Mouse (Mus musculus): ENCODE results near the gene Dnajc17.

The Dnajc17 gene

DNA sequence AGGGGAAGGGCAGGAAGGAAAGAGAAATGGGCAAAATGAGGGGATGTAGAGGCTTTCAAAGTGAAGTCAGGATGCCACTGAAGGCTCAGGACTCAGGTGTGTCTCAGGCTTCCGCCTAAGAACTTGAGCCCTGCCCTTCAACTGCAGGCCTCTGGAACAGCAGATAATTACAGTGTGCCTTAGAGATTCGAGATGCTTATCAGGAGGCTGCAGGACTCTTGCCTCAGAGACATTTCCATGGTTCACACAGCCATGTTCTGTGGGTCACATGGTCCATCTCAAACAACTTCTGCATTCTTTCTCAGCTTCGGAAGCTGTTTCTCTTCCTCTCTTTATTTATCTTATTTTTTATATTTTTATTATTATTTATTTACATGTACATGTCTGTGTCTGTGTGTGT lies 45.5 kb downstream of the Dnajc17 start:
- DNase-seq (ENCODE audit: low spot score), result no peak

DNA sequence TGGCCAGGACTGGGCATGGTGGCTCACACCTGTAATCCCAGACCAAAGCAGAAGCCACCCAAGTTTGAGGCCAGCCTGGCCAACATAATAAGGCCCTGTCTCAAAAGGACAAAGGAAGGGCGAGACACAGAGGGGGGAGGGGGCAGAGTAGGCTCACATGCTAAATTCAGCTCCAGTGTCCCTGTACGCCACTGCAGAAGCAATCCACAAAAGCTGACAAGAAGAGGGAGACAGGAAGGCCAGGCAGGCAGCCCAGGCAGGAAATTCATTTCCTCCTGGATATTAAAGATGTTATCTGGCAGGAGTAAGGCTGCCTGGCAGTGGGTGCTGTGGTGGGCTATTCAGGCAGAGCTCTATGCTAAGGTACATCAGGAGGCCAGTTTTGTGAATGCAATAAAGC lies 47.3 kb downstream of the Dnajc17 start:
- no peak for DNase-seq (ENCODE audit: low spot score)

DNA sequence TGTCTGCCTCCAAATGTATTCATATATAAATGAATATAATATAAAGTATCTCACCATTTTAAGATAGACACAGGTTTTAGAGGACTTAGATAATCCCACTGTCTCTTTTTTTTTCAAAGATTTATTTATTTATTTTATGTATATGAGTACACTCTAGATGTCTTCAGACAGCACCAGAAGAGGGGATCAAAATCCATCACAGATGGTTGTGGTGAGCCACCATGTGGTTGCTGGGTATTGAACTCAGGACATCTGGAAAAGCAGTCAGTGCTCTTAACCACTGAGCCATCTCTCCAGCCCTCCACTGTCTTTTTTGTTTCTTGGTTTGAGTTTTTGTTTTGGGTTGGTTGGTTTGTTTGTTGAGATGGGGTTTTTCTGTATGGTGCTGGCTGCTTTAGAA lies 50.8 kb downstream of the Dnajc17 start:
- no peak for DNase-seq (ENCODE audit: low spot score)

DNA sequence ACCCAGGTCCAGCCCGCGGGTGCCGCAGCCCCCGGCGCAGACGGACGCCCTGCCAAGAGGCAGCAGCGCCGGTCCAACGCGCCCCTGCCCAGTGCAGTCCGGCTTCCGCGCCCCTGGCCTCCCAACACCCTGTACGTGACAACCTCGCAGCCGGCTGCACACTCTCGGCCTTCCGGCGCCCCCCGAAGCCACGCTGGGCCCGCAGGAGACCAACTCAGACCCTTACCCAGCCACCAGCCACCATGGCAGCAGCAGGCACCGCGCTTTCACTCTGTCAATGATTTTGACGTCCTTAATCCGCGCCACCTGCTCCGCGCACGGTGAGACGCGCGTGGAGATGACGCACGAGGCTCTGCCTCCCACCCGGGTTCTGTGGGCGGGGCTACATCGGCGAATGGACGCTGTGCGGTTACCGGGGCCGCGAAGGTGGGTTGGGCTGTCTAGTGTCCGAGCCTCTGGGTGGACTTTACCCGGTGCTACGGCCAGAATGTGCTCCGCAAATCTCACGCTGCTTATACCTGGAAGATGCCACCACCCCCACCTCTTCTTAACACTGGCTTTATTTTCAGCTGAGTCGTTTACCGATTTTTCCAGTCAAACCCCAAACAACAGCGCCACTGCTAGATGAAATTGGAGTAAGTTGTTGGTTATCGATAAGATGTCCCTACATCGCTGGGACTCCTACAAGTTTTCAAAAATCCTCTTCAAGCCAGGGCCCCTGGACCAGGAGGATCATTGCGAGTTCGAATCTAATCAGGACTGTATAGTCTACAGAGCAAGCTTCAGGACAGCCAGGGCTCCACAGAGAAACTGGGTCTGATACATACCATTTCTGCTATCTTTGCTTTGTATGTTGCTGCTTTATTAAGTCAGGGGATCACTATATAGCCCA lies 51.7 kb downstream of the Dnajc17 start, which contains the start of gene Rmdn3:
Gene Rmdn3 (minus strand): TSS at position 354 of the 892 bp plus-strand sequence.
- DNase-seq (ENCODE audit: low spot score), result peak; percentile 92

DNA sequence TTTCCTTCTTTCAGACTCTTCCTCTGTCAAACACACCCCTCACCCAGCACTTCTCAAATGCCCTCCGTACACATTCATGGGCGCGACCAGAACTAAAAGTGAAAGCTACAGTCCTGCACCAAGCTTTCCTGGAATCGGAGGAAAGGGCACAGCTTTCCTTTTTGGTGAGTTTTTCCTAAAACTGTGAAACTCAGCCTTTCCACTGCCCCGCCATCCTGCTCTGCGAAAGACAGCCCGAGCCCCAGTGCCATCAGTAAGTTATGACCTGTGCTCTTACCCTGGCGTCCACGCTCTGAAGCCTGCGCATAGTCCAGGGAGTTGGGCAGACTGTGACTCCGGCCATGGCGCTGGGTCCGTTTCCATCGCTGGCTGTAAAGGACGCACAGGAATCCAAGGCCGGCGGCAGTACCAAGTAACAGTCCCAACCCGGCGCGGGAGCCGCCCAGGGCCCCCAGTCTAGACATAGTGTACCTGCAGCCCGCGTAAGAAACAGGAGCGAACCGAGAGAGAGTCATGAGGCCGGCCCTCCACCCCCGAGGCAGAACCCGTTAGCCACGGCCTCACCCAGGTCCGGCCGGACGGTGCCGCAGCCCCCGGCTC lies 52.4 kb downstream of the Dnajc17 start:
- DNase-seq (ENCODE audit: low spot score), result no peak

DNA sequence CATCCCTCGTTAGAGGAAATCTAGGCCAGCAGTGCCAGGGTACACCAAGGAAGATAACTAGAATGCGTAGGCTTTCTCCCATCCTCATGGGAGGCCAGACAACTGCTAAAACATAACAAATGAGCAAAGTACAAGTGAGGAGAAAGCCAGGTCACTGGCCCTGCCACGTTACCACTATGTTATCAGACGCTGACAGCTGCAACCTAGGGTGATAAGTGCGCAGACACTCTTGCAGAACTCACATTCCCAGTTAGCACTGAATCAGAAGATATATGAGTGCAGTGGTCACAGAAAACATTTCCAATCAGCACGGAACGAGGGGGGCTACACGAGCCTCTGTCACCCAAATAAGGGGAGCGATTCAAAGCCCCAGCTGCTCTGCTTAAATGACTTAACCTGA lies 53.2 kb downstream of the Dnajc17 start:
- no peak for DNase-seq (ENCODE audit: low spot score)

DNA sequence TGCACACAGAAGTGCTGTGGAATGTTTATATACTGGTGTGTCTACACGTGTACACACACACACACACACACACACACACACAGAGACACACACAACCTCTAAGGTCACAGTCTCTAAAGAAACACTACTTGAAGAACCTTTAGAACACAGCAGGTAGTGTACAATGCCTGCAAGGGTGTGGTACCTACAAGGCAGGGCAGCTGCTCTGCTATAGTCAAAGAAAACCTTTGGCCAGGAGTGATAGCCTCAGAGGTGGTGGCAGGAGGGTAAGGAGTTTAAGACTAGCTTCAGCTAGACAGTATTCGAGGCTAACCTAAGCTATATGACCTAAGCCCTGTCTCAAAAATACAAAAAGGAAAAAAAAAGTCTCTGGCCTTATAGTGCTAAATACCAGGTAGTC lies 53.9 kb downstream of the Dnajc17 start:
- no peak for DNase-seq (ENCODE audit: low spot score)

DNA sequence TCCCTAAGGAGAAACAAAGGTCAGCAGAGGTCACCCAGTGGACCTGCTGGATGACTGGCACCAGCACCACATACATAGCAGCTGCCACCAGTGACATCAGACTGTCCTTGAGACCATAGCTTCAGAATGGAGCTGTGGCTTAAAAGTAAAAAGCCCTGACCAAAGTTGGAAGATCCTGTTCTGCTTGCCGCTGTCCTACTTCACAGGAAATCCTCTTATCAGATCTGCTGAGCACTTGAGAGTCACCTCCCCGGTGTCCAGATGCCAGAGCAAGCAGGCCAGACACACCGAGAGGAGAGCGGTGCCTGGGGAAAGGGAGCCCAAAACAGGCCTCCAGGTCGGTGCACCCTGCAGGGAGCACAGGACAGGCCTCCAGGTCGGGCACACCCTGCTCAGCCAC lies 56.3 kb downstream of the Dnajc17 start:
- no peak for DNase-seq (ENCODE audit: low spot score)

DNA sequence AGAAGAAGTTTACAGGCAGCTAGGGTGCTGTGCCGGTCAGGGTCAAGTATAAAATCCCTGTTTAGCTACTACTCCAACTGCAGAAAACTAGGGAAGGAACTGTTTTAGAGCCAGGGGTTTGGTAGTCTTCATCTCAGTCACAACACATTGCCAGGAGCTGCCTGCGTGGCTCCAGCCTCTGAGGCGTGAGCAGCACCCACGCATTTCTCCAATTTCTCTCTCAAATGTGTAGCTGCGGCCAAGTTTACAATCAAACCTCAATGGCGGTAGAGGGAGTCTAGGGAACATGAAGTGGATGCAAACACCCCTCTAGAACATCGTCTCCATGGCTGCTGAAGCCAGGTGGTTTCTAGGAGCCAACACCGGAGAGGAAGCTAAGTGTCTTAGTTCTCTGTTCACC lies 60.8 kb downstream of the Dnajc17 start:
- DNase-seq (ENCODE audit: low spot score), result no peak

DNA sequence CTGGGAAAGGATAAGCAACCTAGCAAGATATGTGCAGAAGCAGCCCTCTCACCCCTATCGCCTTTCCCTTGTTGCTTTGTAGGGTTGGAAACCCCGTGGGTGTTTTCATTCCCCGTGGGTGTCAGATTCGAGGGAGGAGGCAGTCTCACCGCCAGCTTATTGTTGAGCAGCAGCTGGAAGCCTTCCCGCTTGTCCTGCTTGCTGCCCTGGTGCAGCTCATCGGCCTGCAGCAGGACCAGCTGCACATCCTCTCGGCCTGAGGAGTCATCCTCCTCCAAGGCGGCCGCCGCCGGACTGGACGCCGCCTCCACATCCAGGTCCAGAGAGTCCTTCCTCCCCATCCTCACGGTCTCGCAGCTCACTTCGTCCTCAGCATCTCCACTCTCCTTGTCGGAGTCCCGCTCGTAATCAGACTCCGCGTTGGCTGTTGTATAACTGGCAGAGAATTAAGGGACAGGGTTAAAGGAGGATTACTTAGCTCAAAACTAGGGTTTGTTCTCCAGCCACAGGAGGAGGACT lies 61.4 kb downstream of the Dnajc17 start:
- DNase-seq (ENCODE audit: low spot score), result no peak

DNA sequence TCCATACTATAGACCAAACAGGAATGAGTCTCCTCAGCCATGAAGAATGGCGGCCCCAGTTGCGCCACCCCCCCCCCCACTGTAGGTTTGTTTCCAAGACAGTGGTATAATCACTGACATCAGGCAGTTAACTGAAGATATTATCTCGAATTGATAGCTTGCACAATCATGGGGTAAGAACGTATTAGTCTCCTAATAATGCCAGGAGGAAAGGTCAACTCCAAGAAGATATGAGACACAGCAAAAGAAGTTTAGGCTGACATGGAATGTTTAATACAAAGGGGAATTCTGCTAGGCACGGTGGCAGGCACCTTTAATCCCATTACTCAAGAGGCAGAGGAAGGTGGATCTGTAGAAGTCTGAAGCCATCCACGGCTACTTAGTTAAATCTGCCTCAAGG lies 62.2 kb downstream of the Dnajc17 start:
- DNase-seq (ENCODE audit: low spot score), result no peak

DNA sequence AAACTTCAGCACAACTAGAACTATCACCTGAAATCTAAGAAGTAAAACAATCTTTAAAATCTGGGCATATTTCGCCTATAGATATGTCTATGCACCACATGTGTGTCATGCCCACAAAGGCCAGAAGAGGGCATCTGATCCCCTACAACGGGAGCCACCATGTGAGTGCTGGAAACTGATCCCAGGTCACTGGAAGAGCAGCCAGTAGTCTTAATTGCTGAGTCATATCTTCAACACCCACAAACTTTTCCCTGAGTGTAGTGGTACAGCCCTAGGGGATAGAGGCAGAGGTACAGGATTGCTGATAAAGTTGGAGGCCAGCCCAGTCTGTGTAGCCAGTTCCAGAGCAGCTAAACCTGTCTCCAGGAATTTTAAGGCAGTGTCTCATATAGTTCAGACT lies 63.4 kb downstream of the Dnajc17 start:
- no peak for DNase-seq (ENCODE audit: low spot score)

DNA sequence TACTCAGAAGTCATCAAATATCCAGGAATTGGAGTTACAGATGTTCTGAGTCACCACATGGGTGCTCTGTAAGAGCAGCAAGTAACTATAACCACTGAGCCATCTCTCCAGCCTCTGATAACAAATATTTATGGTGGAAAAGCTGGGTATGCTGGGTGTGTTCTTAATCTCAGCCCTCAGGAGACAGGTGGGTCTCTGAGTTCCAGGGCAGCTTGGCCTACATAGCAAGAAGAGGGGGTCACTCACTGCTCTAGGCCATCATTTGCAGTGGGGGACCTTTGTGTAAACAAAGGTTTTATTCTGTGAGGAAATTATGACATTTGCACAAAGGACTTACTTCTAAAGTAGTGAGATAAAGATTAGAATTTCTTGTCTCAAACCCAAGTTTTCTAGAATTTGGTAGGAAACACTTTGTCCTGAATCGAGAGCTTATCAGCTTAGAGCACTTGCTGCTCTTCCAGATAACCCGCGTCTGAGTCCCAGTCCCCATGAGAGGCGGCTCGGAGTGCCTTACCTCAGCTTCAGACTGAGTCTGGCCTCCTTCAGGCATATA lies 72.2 kb downstream of the Dnajc17 start:
- no peak for DNase-seq (ENCODE audit: low spot score)

Data from T-cell, adult 2 months (primary cell).